ENCODE assay signal across 8 mouse cellular contexts in genomic region chr10:61536130-61537035, GRCm38 (mm10). TPM values are rescaled to one million over a fixed set of nuclear protein-coding genes. Genes with fewer than 3 reads are reported as not detected.
A peak's percentile ranks its signal among the peaks of the same experiment; 100 is the strongest.
DNase-seq lines count a peak whose midpoint lies in the region; ATAC-seq and TF ChIP-seq lines count a peak whose summit lies in the region.
"Had no signal": no experiment of that assay in that cellular context is flagged by ENCODE, and none has a peak within 500 bp of the region (broad histone marks: within the 10 kb centered on the region; RNA-seq: fewer than 3 reads in every experiment).

No protein-coding gene starts in this region.

- no peaks in the 10 kb centered on the region for H3K9me3 ChIP-seq in forebrain, postnatal 0 days (ENCODE audit: low read length)
- no peaks in the 10 kb centered on the region for H3K9me3 ChIP-seq in hindbrain, embryonic 11.5 days (ENCODE audit: control insufficient read depth, low read length)
- H3K9me3 ChIP-seq in limb, embryonic 14.5 days (ENCODE audit: control insufficient read depth, low read length) = no peaks in the 10 kb centered on the region
- no peaks in the 10 kb centered on the region for H3K9me3 ChIP-seq in midbrain, postnatal 0 days (ENCODE audit: low read length)

- 0 out of 2 replicates have a peak, but pooled peaks have one; percentile 5 for ATAC-seq in forebrain, postnatal 0 days
- no peak for ATAC-seq in hindbrain, embryonic 11.5 days (ENCODE audit: low FRiP score)
- peak; percentile 71 for ATAC-seq in limb, embryonic 14.5 days (ENCODE audit: low FRiP score, low read depth)
- no peak for ATAC-seq in midbrain, postnatal 0 days (ENCODE audit: low FRiP score)

- peak; percentile 34 for DNase-seq in NIH3T3 (ENCODE audit: low read depth)
- DNase-seq in brain, adult 2 months (ENCODE audit: low read depth, low spot score) = peak; percentile 32
- peak; percentile 31 for DNase-seq in forebrain, postnatal 0 days
- no peak for DNase-seq in hindbrain, embryonic 11.5 days (ENCODE audit: low spot score)
- DNase-seq in limb, embryonic 14.5 days (ENCODE audit: low spot score) = peak; percentile 70
- peak; percentile 35 for DNase-seq in midbrain, postnatal 0 days (ENCODE audit: low spot score)
- DNase-seq in urinary bladder, postnatal 36 days (ENCODE audit: low spot score in 2 of 2) = peak; percentile 18 to 47

- no peak for TF ChIP-seq CTCF in forebrain, postnatal 0 days (IDR thresholded peaks at IDR 0.05; ENCODE audit: low read depth)
- no peak for TF ChIP-seq CTCF in midbrain, postnatal 0 days (IDR thresholded peaks at IDR 0.05)

- WGBS in forebrain, postnatal 0 days = 16% methylated on average over 20 of the region's 20 CpGs
- WGBS in hindbrain, embryonic 11.5 days = 63% methylated on average over 20 of the region's 20 CpGs
- WGBS in limb, embryonic 14.5 days = 30% methylated on average over 20 of the region's 20 CpGs
- 36% methylated on average over 20 of the region's 20 CpGs for WGBS in midbrain, postnatal 0 days

- no peaks in the 10 kb centered on the region for H3K27me3 ChIP-seq in forebrain, postnatal 0 days (ENCODE audit: insufficient read depth, low read length)
- 0 out of 2 replicates have a peak, but pooled peaks cover 2% of the 10 kb centered on the region for H3K27me3 ChIP-seq in hindbrain, embryonic 11.5 days (ENCODE audit: control insufficient read depth, insufficient read depth, low read length)
- no peaks in the 10 kb centered on the region for H3K27me3 ChIP-seq in limb, embryonic 14.5 days (ENCODE audit: control insufficient read depth, insufficient read depth, low read length)
- H3K27me3 ChIP-seq in midbrain, postnatal 0 days (ENCODE audit: insufficient read depth, low read length) = no peaks in the 10 kb centered on the region

- H3K36me3 ChIP-seq in forebrain, postnatal 0 days (ENCODE audit: insufficient read depth) = no peaks in the 10 kb centered on the region
- H3K36me3 ChIP-seq in hindbrain, embryonic 11.5 days (ENCODE audit: control insufficient read depth, insufficient read depth, low read length) = no peaks in the 10 kb centered on the region
- H3K36me3 ChIP-seq in limb, embryonic 14.5 days (ENCODE audit: control insufficient read depth, insufficient read depth, low read length) = no peaks in the 10 kb centered on the region
- no peaks in the 10 kb centered on the region for H3K36me3 ChIP-seq in midbrain, postnatal 0 days (ENCODE audit: insufficient read depth, low read length)

- no peak overlapping the region for H3K9ac ChIP-seq in forebrain, postnatal 0 days
- no peak overlapping the region for H3K9ac ChIP-seq in hindbrain, embryonic 11.5 days (ENCODE audit: low read depth, low read length)
- no peak overlapping the region for H3K9ac ChIP-seq in limb, embryonic 14.5 days (ENCODE audit: low read depth, low read length, severe bottlenecking)
- no peak overlapping the region for H3K9ac ChIP-seq in midbrain, postnatal 0 days (replicated peaks; ENCODE audit: low read length, poor library complexity, severe bottlenecking)

- TF ChIP-seq POLR2A in limb, embryonic 14.5 days (IDR thresholded peaks at IDR 0.05; ENCODE audit: borderline replicate concordance, extremely low read depth, insufficient read depth, insufficient read length) = no peak

- H3K4me2 ChIP-seq in forebrain, postnatal 0 days (ENCODE audit: low read depth) = no peak overlapping the region
- H3K4me2 ChIP-seq in hindbrain, embryonic 11.5 days (replicated peaks; ENCODE audit: low read depth, low read length) = no peak overlapping the region
- H3K4me2 ChIP-seq in limb, embryonic 14.5 days (replicated peaks; ENCODE audit: low read depth, low read length, severe bottlenecking) = 0 out of 2 replicates have a peak overlapping the region, but pooled peaks have one; percentile 7
- no peak overlapping the region for H3K4me2 ChIP-seq in midbrain, postnatal 0 days (ENCODE audit: low read depth, low read length, poor library complexity, severe bottlenecking)

- peaks cover 17% of the 10 kb centered on the region for H3K4me1 ChIP-seq in forebrain, postnatal 0 days (ENCODE audit: insufficient read depth)
- H3K4me1 ChIP-seq in hindbrain, embryonic 11.5 days (replicated peaks; ENCODE audit: control insufficient read depth, insufficient read depth, low read length) = peaks cover 17% of the 10 kb centered on the region
- peaks cover 30% of the 10 kb centered on the region for H3K4me1 ChIP-seq in limb, embryonic 14.5 days (ENCODE audit: control insufficient read depth, insufficient read depth, low read length)
- peaks cover 12% of the 10 kb centered on the region; the same call in 1 of the 2 replicates for H3K4me1 ChIP-seq in midbrain, postnatal 0 days (ENCODE audit: insufficient read depth, low read length)

- H3K4me3 ChIP-seq in forebrain, postnatal 0 days (ENCODE audit: low read depth, low read length) = no peak overlapping the region
- no peak overlapping the region for H3K4me3 ChIP-seq in hindbrain, embryonic 11.5 days (ENCODE audit: low read depth, low read length)
- no peak overlapping the region for H3K4me3 ChIP-seq in limb, embryonic 14.5 days (replicated peaks; ENCODE audit: low read length)
- H3K4me3 ChIP-seq in midbrain, postnatal 0 days (ENCODE audit: low read depth, low read length) = no peak overlapping the region
- H3K4me3 ChIP-seq: erythroblast, embryonic 14.5 days had no signal

- H3K27ac ChIP-seq in forebrain, postnatal 0 days (ENCODE audit: low read depth, low read length) = no peak overlapping the region
- 0 out of 2 replicates have a peak overlapping the region, but pooled peaks have one; percentile 27 for H3K27ac ChIP-seq in hindbrain, embryonic 11.5 days (ENCODE audit: low read depth, low read length)
- peak overlapping the region; percentile 63 for H3K27ac ChIP-seq in limb, embryonic 14.5 days (replicated peaks; ENCODE audit: low read depth, low read length)
- no peak overlapping the region for H3K27ac ChIP-seq in midbrain, postnatal 0 days (ENCODE audit: low read depth, low read length)

RNA-seq across cellular contexts. Expression of gene Npffr1, which starts 58.9 kb away (rescaled TPM):
- 2.8 and 3.7 TPM in 2 replicates for total RNA-seq in forebrain, postnatal 0 days (2014; rRNA removed)
- 1.3 and 2.2 TPM in 2 replicates for polyA plus RNA-seq in forebrain, postnatal 0 days (2015; fragmentation: Nextera tagmentation; extraction: Ambion mirVana)
- 0.11 and 0.13 TPM in 2 replicates for polyA plus RNA-seq in hindbrain, embryonic 11.5 days (2014; fragmentation: Nextera tagmentation; extraction: Ambion mirVana)
- polyA plus RNA-seq in limb, embryonic 14.5 days (2012; rRNA removed) = 0.06 and 0.10 TPM in 2 replicates
- polyA plus RNA-seq in limb, embryonic 14.5 days (2014; fragmentation: Nextera tagmentation; extraction: Ambion mirVana) = 0.06 TPM in 2 replicates
- 5.4 and 5.8 TPM in 2 replicates for total RNA-seq in midbrain, postnatal 0 days (2014; rRNA removed)
- polyA plus RNA-seq in midbrain, postnatal 0 days (2015; fragmentation: Nextera tagmentation; extraction: Ambion mirVana) = 3.2 and 3.4 TPM in 2 replicates
- polyA plus RNA-seq: erythroblast, embryonic 14.5 days had no signal

Comparison
In these comparisons a context has a peak if more than half of its experiments do, and no peak if none do; other contexts are left out.
1. ATAC-seq: peak in forebrain, postnatal 0 days (single experiment) and limb, embryonic 14.5 days (single experiment); none in hindbrain, embryonic 11.5 days (single experiment) and midbrain, postnatal 0 days (single experiment).
2. H3K27ac ChIP-seq: peak in hindbrain, embryonic 11.5 days (single experiment) and limb, embryonic 14.5 days (single experiment); none in forebrain, postnatal 0 days (single experiment) and midbrain, postnatal 0 days (single experiment).